Mouse (Mus musculus) naive thymus-derived CD4-positive, alpha-beta T cell, adult 2 months (primary cell): ENCODE data around the gene Ctsa.
A peak's percentile ranks its signal among the peaks of the same experiment; 100 is the strongest.
"Not testable (repeated sequence)": the region's sequence is repeated elsewhere in the genome, so short reads cannot be mapped to it uniquely, and the experiment has no call there.

Source experiments
- DNase-seq: peaks from one replicate; pipeline ENCODE4 v3.0.0-alpha.2; 2011; ENCODE audit warnings: low read depth

Ctsa gene

GRCm38 (mm10) chr2:164850061-164850460, 17.4 kb downstream of the Ctsa start:
- DNase-seq: peak; percentile 72

- not testable (repeated sequence) for DNase-seq
These were observed 22.9 kb downstream of the Ctsa start for GRCm38 (mm10) chr2:164855572-164855971.

- DNase-seq: peak; percentile 37
These were observed 23.8 kb downstream of the Ctsa start for GRCm38 (mm10) chr2:164856309-164857100.

GRCm38 (mm10) chr2:164857101-164857821, 24.6 kb downstream of the Ctsa start, which contains the start of gene Pltp:
TSS of gene Pltp (minus strand) at chr2:164857711.
- peak; percentile 66 for DNase-seq

GRCm38 (mm10) chr2:164857842-164858553, 25.3 kb downstream of the Ctsa start:
- DNase-seq: peak; percentile 39

GRCm38 (mm10) chr2:164859155-164859554, 26.5 kb downstream of the Ctsa start:
- DNase-seq: no peak

- no peak for DNase-seq
These were observed 27.2 kb downstream of the Ctsa start for GRCm38 (mm10) chr2:164859640-164860432.

- no peak for DNase-seq
These were observed 28.4 kb downstream of the Ctsa start for GRCm38 (mm10) chr2:164861094-164861493.

GRCm38 (mm10) chr2:164862179-164862861, 29.6 kb downstream of the Ctsa start:
- no peak for DNase-seq

- not testable (repeated sequence) for DNase-seq
These were observed 30.7 kb downstream of the Ctsa start for GRCm38 (mm10) chr2:164863411-164863810.

- no peak for DNase-seq
These were observed 31.9 kb downstream of the Ctsa start for GRCm38 (mm10) chr2:164864593-164864992.

- peak; percentile 54 for DNase-seq
These were observed 34.3 kb downstream of the Ctsa start for GRCm38 (mm10) chr2:164866741-164867551.

- DNase-seq: peak; percentile 50
These were observed 34.9 kb downstream of the Ctsa start for GRCm38 (mm10) chr2:164867566-164867965.

- DNase-seq: peak; percentile 73
These were observed 35.8 kb downstream of the Ctsa start for GRCm38 (mm10) chr2:164868491-164868890.

GRCm38 (mm10) chr2:164871602-164872303, 39.1 kb downstream of the Ctsa start:
- no peak for DNase-seq

- no peak for DNase-seq
These were observed 40.9 kb downstream of the Ctsa start for GRCm38 (mm10) chr2:164873621-164874020.

- DNase-seq: no peak
These were observed 41.6 kb downstream of the Ctsa start for GRCm38 (mm10) chr2:164874239-164874769.

- DNase-seq: not testable (repeated sequence)
These were observed 43.0 kb downstream of the Ctsa start for GRCm38 (mm10) chr2:164875648-164876047.
